Mouse (Mus musculus) erythroblast, embryonic 14.5 days (primary cell): ENCODE measurements at regions not wholly inside any gene's neighbourhood (a gene's known extent, or its start where the extent isn't known, plus 50 kb on each side); places are given as distances from the start of the nearest gene placed in this dataset.

ENCODE experiments used
- GATA1 ChIP-seq: IDR thresholded peaks from 2 replicates; pipeline ENCODE4 v1.6.1; 2012; ENCODE audit warnings: low read length, inconsistent platforms, mixed read lengths
- TAL1 ChIP-seq: IDR thresholded peaks from 3 replicates; pipeline ENCODE4 v1.6.1; 2012; ENCODE audit warnings: low read length, inconsistent platforms, mixed read lengths

GRCm38 (mm10) chr10:41137956-41138355 lies 65.9 kb upstream of the Gpr6 start:
- TF ChIP-seq TAL1: no peak
- TF ChIP-seq GATA1: no peak
